Mouse (Mus musculus) layer of hippocampus, postnatal 14 days (tissue): ENCODE results near the gene A3galt2. TPM values are rescaled to one million over a fixed set of nuclear protein-coding genes. Genes with fewer than 3 reads are reported as not detected.
A peak's percentile ranks its signal among the peaks of the same experiment; 100 is the strongest.

Experiments
- DNase-seq, 2 experiments: peaks; one replicate each; pipeline ENCODE4 v3.0.0; 2021 to 2022; ENCODE audit warnings: low spot score in 2 of 2, mixed read lengths in 1 of 2
- total RNA-seq, 2 experiments: library from RNA; stranded (reverse); gene quantifications; 2 replicates each; pipeline ENCODE4 v1.2.3; 2021

A3galt2 gene
- total RNA-seq, 2 experiments from 2014 or later = 0.35 to 0.62 TPM

DNA sequence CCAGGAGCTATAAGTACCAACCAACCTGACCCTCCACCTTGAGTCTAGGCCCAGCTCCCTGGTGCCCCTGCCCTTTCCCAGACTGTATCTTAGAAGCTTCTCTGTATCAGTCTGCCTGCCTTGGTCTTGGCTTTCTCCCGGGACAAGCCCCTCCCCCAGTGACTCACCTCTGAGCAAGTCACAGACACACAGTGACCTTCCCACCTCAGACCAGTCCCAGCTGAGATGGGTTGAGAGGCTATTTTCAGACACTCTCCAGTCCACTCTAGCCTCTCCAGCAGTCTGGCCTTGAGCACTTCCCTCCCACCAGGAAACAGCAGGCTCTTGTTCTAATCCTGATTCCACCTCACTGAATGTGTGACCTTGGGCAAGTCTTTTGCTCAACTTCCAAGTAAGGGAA is 38.5 kb downstream of the A3galt2 start:
- no peak for DNase-seq

DNA sequence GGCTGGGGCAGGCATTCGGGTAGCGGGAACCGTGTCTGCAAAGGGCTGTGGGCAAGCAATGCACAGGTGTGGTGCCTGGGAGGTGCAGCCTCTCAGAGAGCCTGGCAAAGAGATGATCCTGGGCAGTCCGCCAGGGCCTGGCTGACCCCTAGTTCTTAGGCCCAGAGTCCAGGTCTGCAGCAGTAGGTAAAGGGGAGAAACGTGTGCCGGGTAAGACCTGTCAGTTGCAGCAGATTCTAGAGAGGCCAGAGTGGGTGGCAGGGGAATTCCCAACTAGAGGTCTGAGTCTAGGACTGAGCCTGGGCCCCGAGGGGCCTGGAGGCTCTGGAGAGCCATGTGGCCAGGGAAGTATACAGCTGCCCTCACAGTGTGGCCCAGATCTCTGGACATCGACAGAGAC is 39.0 kb downstream of the A3galt2 start:
- no peak for DNase-seq

DNA sequence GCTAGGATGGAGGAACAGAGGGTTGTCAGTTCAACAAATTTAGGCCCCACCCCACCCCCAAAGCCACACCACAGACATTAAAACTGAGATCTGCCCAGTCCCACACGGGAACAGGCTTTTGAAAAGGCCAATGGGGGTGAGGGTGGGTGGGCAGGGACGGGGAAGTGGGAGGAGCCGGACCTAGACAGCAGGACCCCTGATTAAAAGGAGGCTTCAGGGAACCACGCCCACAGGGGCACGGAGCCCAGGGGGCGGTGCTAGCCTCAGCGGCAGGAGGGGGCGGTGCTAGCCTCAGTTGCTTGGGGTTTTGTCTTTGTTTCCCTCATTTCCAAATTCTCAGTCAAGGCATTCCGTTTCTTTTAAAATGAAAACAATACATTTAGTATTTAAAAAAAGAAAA is 40.4 kb downstream of the A3galt2 start:
- DNase-seq = no peak

DNA sequence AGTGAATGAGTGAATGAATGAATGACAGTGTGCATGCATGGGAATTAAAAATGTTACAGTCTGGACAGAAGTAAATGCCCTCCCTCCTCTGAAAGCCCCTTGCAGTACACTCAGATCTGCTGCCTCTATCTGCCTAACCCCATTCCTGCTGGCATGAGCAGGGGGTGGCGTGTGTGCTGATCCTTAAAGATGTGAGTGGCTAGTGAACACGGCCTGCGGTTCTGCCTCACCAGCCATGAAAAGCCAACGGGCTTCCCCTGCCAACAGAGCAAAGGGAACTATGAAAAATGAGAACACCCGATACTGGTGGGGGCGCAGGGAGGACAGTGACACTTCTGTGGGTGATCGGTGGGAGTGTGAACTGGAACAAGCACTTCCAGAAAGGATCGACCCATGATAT is 41.6 kb downstream of the A3galt2 start:
- DNase-seq = no peak

DNA sequence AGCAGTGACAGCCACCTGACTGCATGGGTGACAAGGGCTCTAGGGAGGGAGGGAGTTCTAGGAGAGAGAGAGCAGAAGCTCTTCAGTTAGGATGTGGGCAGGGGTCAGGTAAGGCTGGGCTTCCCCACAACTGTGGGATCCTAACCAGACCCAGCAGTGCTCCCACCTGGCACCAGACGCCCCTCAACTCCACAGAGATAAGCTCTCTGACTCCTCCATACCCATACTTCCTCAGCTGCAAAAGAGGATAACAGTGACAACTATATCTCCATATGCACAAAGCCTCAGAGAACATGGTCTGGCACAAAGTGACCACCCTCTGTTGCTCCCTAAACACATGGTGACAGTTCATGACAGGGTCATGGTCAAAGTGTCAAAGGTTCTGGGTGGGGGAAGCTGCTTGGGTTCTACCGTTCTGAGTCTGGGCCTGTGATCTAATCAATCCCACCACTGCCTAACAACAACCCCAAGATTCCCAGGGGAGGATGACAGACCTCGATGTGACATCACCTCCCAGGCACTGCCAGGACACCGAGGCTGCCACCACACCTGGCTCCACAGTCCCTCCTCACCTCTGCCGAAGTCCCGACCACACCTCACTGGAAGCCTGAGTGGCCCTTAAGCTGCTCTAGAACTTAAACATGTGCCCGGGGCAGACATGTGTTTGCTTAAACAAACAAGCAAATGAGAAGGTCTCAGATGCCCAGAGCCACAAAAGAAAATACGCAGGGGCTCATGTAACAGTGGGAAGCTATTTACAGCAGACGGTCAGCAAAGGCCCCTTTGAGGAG is 46.7 kb downstream of the A3galt2 start:
- no peak for DNase-seq

DNA sequence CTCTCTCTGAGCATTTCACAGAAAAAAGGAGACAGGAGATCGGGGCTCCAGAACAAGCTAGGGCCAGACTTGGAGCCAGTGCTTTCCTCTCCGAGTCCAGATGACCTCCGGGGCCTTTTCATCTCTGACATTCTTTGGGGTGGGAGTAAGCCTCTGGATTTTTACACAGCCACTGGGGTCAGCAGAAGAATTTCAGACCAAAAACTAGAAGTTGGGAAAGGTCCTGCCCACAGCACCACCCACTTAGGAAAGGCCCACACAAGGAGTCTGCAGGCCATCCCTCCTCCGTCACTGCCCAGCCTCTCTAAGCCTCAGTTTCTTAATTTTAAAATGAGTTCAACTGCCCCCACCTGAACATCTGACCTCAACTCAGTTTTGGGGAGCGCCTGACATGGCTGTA is 48.4 kb downstream of the A3galt2 start:
- DNase-seq = no peak

DNA sequence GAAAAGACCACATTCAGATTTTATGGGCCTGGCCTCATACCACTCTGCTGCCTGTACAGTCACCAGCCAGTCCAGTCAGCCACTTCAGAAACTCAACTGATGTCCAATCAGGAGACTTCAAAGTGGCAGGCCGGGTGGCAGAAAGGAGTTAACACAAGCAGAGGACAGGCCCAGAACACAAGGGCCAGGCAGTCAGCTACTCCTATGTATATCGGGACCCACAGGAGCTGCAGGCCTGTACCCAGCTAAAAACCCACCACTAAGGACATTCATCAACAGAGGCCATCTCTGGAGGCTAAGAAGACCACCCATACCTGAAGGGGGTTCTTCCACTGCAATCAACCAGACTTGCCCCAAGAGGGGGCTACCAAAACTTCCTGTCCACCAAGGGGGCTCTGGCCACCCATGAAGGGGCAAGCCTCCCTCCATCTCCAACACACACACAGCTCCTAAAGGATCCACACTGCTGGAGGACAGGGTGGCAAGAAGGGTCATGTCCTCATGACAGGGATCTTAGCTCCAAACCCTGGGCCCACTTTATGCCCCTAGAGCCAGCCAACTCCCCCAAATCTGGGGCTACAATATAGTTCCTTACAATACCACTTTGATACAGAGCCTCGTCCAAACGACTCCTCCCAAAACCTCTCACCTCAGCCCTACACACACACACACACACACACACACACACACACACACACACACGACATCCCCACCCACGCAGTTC is 49.4 kb downstream of the A3galt2 start:
- DNase-seq = no peak

DNA sequence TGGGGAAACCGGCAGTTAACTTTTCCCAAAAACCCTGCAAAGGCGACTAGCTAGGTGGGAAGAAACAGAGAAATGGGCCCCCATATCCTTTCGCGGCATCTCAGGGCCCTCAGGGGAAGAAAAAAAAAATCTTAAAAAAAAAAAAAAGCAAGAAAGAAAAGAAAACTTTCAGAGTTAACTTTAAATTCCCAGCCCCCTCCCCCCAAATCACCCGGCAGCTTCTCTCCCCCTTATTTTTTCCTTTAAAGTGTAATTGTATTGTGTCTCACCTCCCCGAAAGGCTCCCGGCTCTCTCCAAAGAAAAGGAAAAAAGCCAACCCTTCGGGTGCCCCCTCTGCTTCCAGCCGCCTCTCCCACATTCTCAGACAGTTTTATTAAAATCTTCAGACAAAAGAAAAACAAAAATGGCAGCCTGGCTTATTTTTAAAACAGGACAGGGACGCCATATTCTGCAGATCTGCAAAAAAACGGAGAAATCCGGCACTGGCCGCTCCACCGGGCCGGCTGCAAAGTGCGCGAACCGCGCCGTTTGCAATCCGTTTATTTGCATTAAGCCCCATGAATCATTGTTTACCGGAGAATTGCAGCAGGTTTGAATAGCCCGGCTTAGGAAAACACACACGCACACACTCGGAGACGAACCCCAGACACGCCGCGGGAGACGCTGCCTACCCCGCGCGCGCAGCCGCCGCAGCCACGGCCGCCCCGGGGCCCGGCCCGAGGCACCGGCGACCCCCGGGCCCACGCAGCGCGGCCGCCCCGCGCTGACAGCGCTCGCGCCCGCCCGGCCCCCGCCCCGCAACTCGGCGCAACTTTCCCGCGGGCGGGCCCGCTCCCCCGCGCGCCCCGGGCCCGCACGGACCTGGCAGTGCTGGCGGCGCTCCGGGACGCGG is 50.2 kb downstream of the A3galt2 start:
- peak; percentile 34 to 61 for DNase-seq

DNA sequence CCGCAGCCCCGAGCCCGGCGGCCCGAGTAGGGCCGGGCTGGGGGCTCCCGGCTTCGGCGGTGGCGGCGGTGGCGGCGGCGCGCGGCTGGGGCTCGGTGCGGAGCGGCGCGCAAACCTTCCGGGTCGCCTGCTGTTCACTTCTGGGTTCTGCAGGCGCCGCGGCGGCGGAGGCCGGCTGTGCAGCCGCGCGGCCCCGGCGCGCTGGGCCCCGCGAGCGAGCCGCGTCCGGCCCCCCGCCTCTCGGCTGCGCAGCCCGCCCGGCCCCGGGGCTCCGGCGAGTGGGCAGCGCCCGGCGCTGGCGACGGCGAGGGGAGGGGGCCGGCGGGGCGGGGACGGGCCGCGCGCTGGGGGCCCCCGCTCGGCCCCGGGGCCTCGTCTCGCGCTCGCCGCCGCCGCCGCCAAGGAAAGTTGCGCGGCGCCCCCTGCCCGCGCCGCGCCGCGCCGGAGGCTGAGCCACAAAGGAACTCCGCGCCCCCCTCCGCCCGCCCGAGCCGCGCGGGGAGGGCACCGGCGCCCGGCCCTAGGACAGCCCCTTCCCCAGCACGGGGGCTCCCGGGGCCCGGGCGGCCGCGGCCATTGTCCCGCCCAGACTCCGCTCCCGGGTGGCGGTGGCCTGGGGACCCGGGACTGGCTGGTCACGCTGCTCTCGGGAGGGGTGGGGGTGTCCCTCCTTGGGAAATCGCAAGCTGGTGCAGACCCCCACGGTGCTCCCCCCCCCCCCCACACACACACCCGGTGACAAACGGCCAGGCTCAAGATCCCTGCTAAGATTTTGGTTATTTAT is 51.1 kb downstream of the A3galt2 start, which contains the start of gene Zfp362:
TSS of gene Zfp362 (minus strand) at position 3 of the 784 bp plus-strand sequence.
- peak in 1 of 2 experiments; percentile 47 for DNase-seq

DNA sequence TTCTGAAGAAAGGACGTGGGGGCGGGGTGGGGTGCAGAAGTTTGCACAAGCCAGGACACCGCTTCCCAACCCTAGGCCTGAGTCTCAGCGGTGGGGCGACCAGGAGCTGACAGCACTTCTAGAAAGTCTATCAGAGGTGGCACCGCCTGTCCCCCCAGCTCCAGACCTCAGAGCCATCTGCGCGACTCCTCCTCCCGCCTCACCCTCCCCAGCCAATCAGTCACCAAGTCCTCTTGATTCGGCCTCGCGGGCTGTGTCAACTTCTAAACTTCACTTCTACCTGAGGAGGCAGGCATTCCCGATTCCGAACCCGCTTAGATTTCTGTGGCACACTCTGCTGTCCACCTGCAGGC is 51.6 kb downstream of the A3galt2 start:
- DNase-seq = no peak

DNA sequence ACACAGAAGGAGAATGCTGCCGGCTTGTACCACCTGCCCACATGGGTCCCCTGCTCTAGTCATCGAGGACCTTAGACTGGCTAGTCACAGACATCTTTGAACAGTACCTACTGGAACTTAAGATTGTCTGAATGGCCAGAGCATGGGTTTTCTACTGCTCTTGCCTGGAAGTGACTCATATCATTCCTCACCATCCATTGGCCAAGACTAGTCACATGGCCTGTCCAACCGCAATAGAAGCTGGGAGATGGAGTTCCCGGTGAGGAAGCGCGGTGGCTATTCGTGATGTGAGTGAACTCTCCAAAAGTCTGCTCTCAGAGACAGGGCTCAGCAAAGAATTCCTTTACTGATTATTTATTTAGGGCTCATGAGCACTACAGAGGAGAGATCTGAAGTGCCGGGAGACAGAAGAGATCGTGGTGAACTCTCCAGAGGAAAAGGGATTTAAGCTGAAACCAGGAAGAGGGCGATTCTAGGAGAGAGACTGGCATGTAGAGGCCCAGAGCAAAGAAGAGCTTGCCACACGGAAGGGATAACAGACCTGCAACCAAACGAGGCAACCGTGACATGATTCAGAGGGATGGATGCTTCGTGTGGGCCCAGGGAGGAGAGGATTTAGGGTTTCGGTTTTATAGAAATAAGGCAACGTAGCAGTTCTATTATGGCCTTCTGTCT is 56.4 kb downstream of the A3galt2 start:
- DNase-seq = peak; percentile 70 to 91

DNA sequence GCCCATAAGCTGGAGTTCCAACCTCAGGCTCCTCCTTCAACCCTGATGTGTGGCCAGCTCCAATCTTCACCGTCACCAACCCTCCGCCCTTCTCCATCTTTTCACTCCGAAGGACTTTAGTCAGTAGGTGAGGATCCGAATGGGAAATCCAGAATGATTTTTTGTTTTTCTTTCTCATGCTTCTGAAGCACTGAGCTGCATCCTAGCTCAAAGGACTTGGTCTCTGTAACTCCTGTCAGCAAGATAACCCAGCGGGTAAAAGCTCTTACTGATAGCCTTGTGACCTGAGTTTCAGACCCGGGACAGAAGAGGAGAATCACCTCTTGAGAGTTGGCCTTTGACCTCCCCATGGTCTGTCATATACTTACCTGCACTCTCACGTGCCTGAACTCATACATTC is 61.8 kb downstream of the A3galt2 start:
- DNase-seq = no peak

Other genes starting within 250 kb of the A3galt2 start
- 1 to 10 TPM; 9.1 to 9.5 TPM for gene Zscan20, start 145.3 kb upstream of the A3galt2 start, total RNA-seq
- gene Tlr12, start 136.7 kb upstream of the A3galt2 start, total RNA-seq = under 1 TPM; 0.64 to 0.92 TPM
- gene Phc2, start 100.7 kb upstream of the A3galt2 start, total RNA-seq = 10 to 100 TPM; 83.0 to 86.4 TPM
- gene Zfp362, start 50.7 kb downstream of the A3galt2 start, total RNA-seq = 10 to 100 TPM; 34.7 to 35.5 TPM
- 10 to 100 TPM; 17.8 to 19.5 TPM for gene Trim62, start 128.2 kb downstream of the A3galt2 start, total RNA-seq
- gene Azin2, start 207.1 kb downstream of the A3galt2 start, total RNA-seq = 10 to 100 TPM; 31.1 to 33.6 TPM
- gene Ak2, start 236.6 kb downstream of the A3galt2 start, total RNA-seq = 10 to 100 TPM; 26.1 to 28.8 TPM